Mouse (Mus musculus): ENCODE results near the gene Zfp664. TPM values are rescaled to one million over a fixed set of nuclear protein-coding genes. Genes with fewer than 3 reads are reported as not detected.

Zfp664 gene
- 20.3 TPM for polyA plus RNA-seq (2017; shearing (Covaris generic))

DNA sequence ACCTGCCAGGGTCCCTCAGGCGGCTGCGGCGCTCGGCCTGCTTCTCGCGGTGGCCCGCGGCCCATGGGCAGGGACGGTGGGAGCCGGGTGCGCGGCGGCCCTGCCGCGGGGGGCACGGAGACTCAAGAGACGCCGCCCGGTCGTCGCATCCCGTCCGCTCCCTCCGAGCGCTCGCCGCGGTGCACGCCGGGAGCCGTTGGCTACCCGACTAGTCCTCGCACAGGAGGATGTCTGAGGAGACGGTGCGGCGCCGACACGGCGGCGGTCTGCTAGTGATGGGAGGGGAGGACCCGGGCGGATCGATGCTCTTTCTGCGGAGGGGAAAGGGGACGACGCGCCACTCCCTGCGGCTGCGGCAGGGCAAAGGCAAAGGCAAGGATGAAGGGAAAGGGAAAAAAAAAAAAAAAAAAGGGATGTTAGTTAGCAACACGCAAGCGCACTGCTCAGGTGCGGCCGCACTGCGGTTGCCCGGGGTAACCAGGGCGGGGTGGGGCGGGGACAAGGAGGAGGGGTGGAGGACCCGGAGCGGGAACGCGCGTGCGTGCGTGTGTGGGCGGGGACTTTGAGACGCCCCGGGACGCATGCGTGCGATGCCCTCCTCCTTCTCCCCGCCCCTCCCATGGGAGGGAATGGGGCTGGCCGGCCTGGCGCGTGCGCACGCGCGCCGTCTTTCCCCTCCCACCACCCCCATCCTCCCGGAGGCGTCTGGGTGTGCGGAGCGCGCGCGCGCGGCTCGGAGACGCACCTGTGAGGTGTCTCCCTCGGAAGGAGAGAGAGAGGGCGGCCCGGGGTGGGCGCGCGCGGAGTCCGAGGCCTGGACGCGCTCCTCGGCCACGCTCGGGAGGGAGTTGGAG is at the start of gene Zfp664, which contains the start of gene Ccdc92:
Gene Zfp664 (plus strand): TSS at position 679 of the 854 bp plus-strand sequence.
Gene Ccdc92 (minus strand): TSS at position 412 of the 854 bp plus-strand sequence.

Other genes with a start within 250 kb of the Zfp664 start
- 95.0 TPM for gene Atp6v0a2, start 234.1 kb upstream of the Zfp664 start, polyA plus RNA-seq (2017; shearing (Covaris generic))
- not detected for gene Dnah10, start 137.6 kb upstream of the Zfp664 start, polyA plus RNA-seq (2017; shearing (Covaris generic))
- 14.5 TPM for gene Ccdc92, start 267 bp upstream of the Zfp664 start, polyA plus RNA-seq (2017; shearing (Covaris generic))
- gene Rflna, start 140.5 kb downstream of the Zfp664 start, polyA plus RNA-seq (2017; shearing (Covaris generic)): 0.35 TPM

All from inflammation-experienced regulatory T-cells, adult 16 weeks (primary cell).